ENCODE assay signal across 7 mouse cellular contexts in genomic region chr13:54301677-54302076, GRCm38 (mm10).
DNase-seq lines count a peak whose midpoint lies in the region; ATAC-seq lines count a peak whose summit lies in the region.

No protein-coding gene starts in this region.

- H3K4me1 ChIP-seq in neural tube, embryonic 11.5 days (ENCODE audit: control insufficient read depth, insufficient read depth, low read length) = peaks cover 10% of the 10 kb centered on the region
- peaks cover 11% of the 10 kb centered on the region; the same call in 1 of the 2 replicates for H3K4me1 ChIP-seq in forebrain, embryonic 14.5 days (ENCODE audit: control insufficient read depth, insufficient read depth, low read length)
- H3K4me1 ChIP-seq in intestine, embryonic 16.5 days (ENCODE audit: control insufficient read depth, insufficient read depth, low read length) = peaks cover 6% of the 10 kb centered on the region; the same call in 1 of the 2 replicates

- no peak for ATAC-seq in neural tube, embryonic 11.5 days (ENCODE audit: insufficient read depth, low FRiP score, low TSS enrichment)
- no peak for ATAC-seq in forebrain, embryonic 14.5 days
- no peak for ATAC-seq in intestine, embryonic 16.5 days

- peak overlapping the region; percentile 99 for H3K9ac ChIP-seq in neural tube, embryonic 11.5 days (ENCODE audit: low read length)
- H3K9ac ChIP-seq in forebrain, embryonic 14.5 days (ENCODE audit: low read length) = peak overlapping the region; percentile 98
- H3K9ac ChIP-seq in intestine, embryonic 16.5 days (ENCODE audit: low read depth, low read length) = no peak overlapping the region

- no peak overlapping the region for H3K27ac ChIP-seq in neural tube, embryonic 11.5 days (ENCODE audit: low read depth, low read length)
- H3K27ac ChIP-seq in forebrain, embryonic 14.5 days (ENCODE audit: low read depth, low read length) = no peak overlapping the region; the same call in 1 of the 2 replicates
- no peak overlapping the region for H3K27ac ChIP-seq in intestine, embryonic 16.5 days (ENCODE audit: low read length)

- no peaks in the 10 kb centered on the region for H3K9me3 ChIP-seq in neural tube, embryonic 11.5 days (ENCODE audit: control insufficient read depth, low read length)
- no peaks in the 10 kb centered on the region for H3K9me3 ChIP-seq in forebrain, embryonic 14.5 days (replicated peaks; ENCODE audit: control insufficient read depth, low read length)
- no peaks in the 10 kb centered on the region for H3K9me3 ChIP-seq in intestine, embryonic 16.5 days (ENCODE audit: control insufficient read depth, low read length)

- 35% methylated on average over 6 of the region's 6 CpGs for WGBS in neural tube, embryonic 11.5 days
- 34% methylated on average over 6 of the region's 6 CpGs for WGBS in forebrain, embryonic 14.5 days
- WGBS in intestine, embryonic 16.5 days = 39% methylated on average over 6 of the region's 6 CpGs

- no peak for DNase-seq in neural tube, embryonic 11.5 days (ENCODE audit: low spot score)
- no peak for DNase-seq in neural tube, embryonic 10.5 days (ENCODE audit: extremely low spot score, low spot score)
- no peak for DNase-seq in forebrain, embryonic 14.5 days (ENCODE audit: low spot score)
- no peak for DNase-seq in thymus, postnatal 0 days (ENCODE audit: low spot score)
- no peak for DNase-seq in layer of hippocampus, adult 9-11 months
- DNase-seq in gastrocnemius, postnatal 25 days = no peak

- H3K27me3 ChIP-seq in neural tube, embryonic 11.5 days (ENCODE audit: control insufficient read depth, insufficient read depth, low read length) = no peaks in the 10 kb centered on the region
- H3K27me3 ChIP-seq in forebrain, embryonic 14.5 days (replicated peaks; ENCODE audit: control insufficient read depth, insufficient read depth, low read length) = no peaks in the 10 kb centered on the region
- no peaks in the 10 kb centered on the region for H3K27me3 ChIP-seq in intestine, embryonic 16.5 days (replicated peaks; ENCODE audit: control insufficient read depth, insufficient read depth, low read length)

- peak overlapping the region; percentile 97 for H3K4me2 ChIP-seq in neural tube, embryonic 11.5 days (ENCODE audit: low read depth)
- H3K4me2 ChIP-seq in forebrain, embryonic 14.5 days (ENCODE audit: low read length) = peak overlapping the region; percentile 87
- no peak overlapping the region for H3K4me2 ChIP-seq in intestine, embryonic 16.5 days (ENCODE audit: low read depth, low read length)

- H3K4me3 ChIP-seq in neural tube, embryonic 11.5 days (ENCODE audit: low read depth, low read length) = no peak overlapping the region
- H3K4me3 ChIP-seq in forebrain, embryonic 14.5 days (ENCODE audit: low read depth, low read length) = peak overlapping the region; percentile 75
- peak overlapping the region; percentile 79 for H3K4me3 ChIP-seq in intestine, embryonic 16.5 days (ENCODE audit: low read length)

- H3K36me3 ChIP-seq in neural tube, embryonic 11.5 days (ENCODE audit: control insufficient read depth, insufficient read depth, low read length) = no peaks in the 10 kb centered on the region
- H3K36me3 ChIP-seq in forebrain, embryonic 14.5 days (ENCODE audit: control insufficient read depth, insufficient read depth, low read length) = no peaks in the 10 kb centered on the region
- H3K36me3 ChIP-seq in intestine, embryonic 16.5 days (ENCODE audit: control insufficient read depth, insufficient read depth, low read length) = no peaks in the 10 kb centered on the region
